Mouse (Mus musculus): ENCODE data around the gene Ces4a.
A peak's percentile ranks its signal among the peaks of the same experiment; 100 is the strongest.
"Not testable (repeated sequence)": the region's sequence is repeated elsewhere in the genome, so short reads cannot be mapped to it uniquely, and the experiment has no call there.

Ces4a gene

DNA sequence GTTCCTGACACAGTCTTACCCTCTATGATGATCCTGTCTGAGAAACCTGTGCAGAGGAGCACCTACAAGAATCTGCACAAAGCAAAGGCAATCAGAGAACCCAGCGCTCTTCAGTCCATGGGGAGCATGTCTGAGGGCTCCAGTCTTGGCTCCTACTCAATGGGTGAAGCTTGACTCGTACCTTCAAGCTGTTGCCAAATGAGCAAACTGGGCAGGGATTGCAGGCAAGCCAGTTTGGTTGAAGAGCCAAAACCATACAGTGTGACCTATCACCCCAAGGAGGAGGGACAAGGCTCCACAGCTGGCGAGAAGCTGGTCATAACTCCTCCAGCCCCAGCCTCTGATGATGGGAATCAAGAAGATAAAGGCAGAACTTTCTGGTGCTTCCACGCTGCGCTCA is at the start of gene Ces4a:
Gene Ces4a, plus strand, starts transcription at position 292 of the 400 bp plus-strand sequence.
- no peak for DNase-seq

GRCm38 (mm10) chr8:105083449-105084050 is 48.0 kb upstream of the Ces4a start, which contains the start of gene Ces3b:
TSS of gene Ces3b (plus strand) at chr8:105083753.
- DNase-seq = no peak

DNA sequence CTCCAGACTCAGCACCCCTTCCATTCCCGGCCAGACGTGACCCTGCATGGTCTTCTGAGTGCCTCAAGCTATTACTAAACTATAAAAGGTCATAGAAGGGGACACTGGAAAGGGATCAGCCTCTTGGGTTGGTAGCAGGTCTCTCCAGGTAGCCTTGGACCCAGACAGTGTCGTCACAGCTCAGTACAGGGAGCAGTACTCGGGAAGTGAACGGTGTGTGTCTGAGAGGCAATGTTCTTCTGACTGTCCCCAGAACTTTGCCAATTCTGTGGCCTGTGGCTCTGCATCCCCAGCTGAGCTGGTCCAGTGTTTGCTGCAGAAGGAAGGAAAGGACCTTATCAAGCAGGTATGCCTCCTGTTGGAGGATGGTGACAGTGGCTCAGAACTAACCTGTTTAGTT is 43.4 kb upstream of the Ces4a start:
- not testable (repeated sequence) for DNase-seq

- no peak for DNase-seq
These were observed 43.0 kb upstream of the Ces4a start for GRCm38 (mm10) chr8:105088581-105088980.

- DNase-seq = no peak
These were observed 37.6 kb upstream of the Ces4a start for GRCm38 (mm10) chr8:105093992-105094391.

- DNase-seq = not testable (repeated sequence)
These were observed 29.4 kb upstream of the Ces4a start for GRCm38 (mm10) chr8:105102101-105102785.

DNA sequence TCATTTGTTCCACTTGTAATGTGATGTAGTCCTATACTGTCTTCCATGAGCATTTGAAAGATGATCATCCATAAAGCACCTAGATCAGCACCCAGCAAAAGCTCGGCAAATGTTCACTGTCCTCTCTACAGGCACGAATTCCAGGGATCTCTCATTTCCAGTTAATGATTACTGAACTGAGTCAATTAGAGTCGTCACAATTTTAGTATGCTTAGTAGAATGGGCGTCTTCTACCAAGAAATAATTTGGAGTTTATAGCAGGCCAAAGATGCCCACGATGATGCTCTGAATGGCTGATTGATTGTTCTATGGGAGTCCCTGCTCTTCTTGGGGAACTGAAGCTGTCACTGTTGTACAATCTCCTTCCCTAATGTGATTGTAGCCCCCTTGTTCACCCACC is 27.9 kb upstream of the Ces4a start:
- DNase-seq = not testable (repeated sequence)

DNA sequence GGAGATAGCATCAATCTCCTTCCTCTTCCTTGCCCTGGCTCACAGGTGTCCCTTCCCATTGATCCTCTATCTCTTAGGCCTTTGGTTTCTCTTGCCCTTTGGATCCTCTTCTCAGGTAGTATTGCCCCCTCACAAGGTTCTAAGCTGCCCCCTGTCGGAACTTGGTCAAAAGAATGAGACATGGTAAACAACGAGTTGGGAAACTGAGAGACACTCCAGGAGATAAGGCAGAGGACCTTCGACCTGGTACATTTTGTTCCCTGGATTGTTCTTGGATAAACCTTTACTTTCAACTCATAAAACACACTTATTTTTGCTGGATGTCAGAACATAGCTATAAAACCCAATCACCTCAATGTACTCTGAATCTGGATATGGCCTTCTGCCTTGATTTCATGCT is 27.4 kb upstream of the Ces4a start:
- no peak for DNase-seq

GRCm38 (mm10) chr8:105129864-105130263 is 1.7 kb upstream of the Ces4a start:
- DNase-seq = no peak

GRCm38 (mm10) chr8:105138423-105138822 is 6.8 kb downstream of the Ces4a start:
- peak; percentile 92 for DNase-seq

- peak; percentile 15 for DNase-seq
These were observed 10.8 kb downstream of the Ces4a start for GRCm38 (mm10) chr8:105142395-105142794.

- DNase-seq = no peak
These were observed 20.1 kb downstream of the Ces4a start for GRCm38 (mm10) chr8:105151654-105152053.

DNA sequence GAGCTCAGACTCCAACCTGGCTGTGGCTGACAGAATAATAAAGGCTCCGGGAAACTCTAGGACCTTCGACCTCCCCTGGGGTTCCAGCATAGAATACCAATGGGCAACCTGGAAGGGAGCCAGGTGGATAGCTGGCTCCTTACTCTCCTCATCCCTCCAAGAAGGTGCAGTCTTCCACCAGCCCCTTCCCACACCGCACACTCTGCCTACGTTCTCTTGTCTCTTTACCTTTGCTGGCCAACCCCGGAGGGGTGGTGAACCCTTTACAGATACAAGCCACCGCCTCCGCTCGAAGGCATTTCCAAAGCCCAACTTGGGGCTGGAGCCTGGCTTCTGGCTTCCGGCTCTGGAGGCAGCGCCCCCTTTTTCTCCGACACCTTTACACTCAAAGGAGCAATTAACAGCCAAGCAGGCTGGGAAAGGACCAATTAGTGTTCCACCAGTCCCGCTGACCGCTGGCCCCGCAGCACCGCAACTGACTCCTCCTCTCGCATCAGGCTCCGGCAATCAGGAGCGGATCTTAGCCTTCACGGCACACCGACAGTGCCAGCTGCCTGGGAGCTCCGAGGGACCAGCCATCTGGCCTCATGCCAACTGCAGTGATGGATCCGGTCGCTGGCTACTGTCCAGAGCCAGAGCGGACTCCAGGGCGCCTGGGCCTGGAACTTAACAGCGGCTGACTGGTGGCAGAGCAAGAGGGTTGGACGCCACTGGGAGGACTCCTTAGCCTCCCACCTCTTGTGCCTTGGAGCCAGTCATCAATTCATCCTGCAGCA is 21.2 kb downstream of the Ces4a start:
- peak; percentile 79 for DNase-seq

DNA sequence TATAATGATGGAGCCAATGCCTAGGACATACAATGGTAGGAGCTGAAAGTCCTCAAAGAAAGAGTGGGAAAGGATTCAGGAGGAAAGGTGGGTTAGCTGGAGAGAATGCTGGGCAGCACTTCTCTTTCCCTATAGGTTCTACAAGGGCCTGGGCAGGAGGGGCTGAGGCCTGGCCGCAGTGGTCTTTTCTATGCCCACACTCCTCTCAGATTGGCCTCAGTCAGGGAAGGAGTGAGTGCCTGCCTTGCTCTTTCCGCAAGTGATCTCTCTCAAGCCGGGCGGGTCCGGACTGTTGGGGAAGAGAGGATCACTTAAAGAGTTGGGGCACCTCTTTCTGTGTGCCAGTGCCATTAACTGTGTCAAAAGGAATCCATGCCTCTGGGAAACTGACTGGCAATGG is 22.7 kb downstream of the Ces4a start:
- DNase-seq = no peak

GRCm38 (mm10) chr8:105155091-105155745 is 23.6 kb downstream of the Ces4a start:
- DNase-seq = no peak

- peak; percentile 76 for DNase-seq
These were observed 26.0 kb downstream of the Ces4a start for GRCm38 (mm10) chr8:105157555-105157954.

DNA sequence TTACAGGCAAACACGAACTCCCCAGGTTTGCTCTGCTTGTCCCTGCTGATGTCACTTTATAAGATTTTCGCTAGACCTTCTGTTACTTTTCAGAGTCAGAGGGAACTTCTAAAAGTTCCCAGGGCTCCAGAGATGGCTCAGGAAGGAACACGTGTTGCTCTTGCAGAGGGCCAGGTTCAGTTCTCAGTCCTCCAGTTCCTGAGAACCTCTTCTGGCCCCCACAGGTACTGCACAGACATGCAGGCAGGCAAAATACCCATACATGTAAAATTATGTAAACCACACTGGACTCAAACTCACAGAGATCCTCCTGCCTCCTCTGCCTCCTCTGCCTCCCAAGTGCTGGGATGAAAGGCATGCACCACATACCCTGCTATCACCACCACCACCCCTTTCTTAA is 26.5 kb downstream of the Ces4a start:
- no peak for DNase-seq

DNA sequence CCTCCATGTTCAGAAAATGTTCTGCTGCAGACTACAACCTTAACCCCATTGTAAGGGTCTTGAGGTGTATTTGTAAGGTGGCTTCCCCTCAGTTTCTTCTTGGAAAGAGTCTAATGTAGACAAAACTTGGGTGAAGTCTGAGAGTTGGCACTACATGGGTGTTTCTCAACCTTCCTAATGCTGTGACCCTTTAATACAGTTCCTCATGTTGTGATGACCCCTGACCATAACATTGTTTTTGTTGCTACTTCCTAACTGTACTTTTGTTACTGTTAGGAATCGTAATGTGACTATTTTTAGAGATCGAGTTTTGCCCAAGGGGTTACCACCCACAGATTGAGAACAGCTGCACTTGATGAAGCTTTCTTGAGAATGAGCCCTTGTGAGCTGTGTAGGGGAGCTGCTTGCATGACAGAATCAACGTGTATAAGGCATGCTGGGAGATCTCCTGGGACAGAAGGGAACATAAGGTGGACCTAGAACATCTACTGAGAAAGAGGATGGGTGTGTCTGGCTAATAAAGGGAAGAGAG is 29.6 kb downstream of the Ces4a start:
- no peak for DNase-seq

GRCm38 (mm10) chr8:105164272-105164902 is 32.8 kb downstream of the Ces4a start:
- no peak for DNase-seq

DNA sequence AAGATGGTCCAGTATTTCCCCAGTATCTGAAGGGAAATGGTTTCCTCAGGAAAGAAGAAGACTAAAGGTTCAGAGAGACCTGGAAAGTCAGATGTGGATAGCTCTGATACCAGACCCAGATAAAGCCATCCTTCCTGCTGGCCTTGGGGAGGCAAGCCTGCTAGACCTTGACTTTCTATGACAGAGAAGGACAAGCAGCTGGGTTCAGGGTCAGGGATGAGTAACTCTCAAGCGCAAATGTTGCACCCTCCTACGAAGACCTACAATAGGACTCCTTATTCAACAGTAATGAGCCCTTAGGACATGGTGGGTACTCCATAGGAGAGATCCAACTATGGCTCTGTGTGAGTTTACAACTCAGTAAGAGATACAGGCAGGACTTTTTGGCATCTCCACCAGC is 33.6 kb downstream of the Ces4a start:
- DNase-seq = no peak

GRCm38 (mm10) chr8:105167116-105167515 is 35.5 kb downstream of the Ces4a start:
- DNase-seq = no peak

GRCm38 (mm10) chr8:105169582-105169981 is 38.0 kb downstream of the Ces4a start:
- DNase-seq = no peak

DNA sequence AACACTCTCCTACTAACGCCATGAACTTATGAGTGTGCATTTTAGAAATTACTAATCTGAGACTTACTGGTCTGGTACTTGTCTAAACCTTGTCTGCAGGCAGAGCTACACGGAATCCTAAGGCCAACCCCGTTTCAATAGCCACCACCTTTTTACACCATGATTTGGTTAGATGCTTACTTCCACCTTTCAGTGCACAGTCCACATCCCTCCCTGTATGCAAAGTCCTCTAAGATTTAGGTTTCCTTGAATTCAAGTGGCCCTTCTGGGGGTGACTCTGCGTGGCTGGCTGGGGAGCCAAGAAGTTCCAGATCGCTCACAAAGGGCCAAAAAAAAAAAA is 38.4 kb downstream of the Ces4a start:
- no peak for DNase-seq
